Mouse (Mus musculus): ENCODE measurements around the gene Polr1e. TPM values are rescaled to one million over a fixed set of nuclear protein-coding genes. Genes with fewer than 3 reads are reported as not detected.
"Not testable (repeated sequence)": the region's sequence is repeated elsewhere in the genome, so short reads cannot be mapped to it uniquely, and the experiment has no call there.

Polr1e gene
- polyA plus RNA-seq, 1 experiment from 2014 or later: 59.8 TPM

- not testable (repeated sequence) for H3K9me3 ChIP-seq (replicated peaks; ENCODE audit: control insufficient read depth, low read length); H3K4me1 ChIP-seq (ENCODE audit: control insufficient read depth, insufficient read depth, low read length); H3K4me3 ChIP-seq (ENCODE audit: low read depth, low read length); H3K36me3 ChIP-seq (replicated peaks; ENCODE audit: control insufficient read depth, insufficient read depth, low read depth, low read length); H3K27me3 ChIP-seq (ENCODE audit: control insufficient read depth, insufficient read depth, low read length); ATAC-seq (replicated peaks; ENCODE audit: insufficient number of reproducible peaks, low FRiP score, low TSS enrichment, low read depth); H3K27ac ChIP-seq (replicated peaks; ENCODE audit: low read depth, low read length); H3K4me2 ChIP-seq (ENCODE audit: low read depth, low read length); DNase-seq (ENCODE audit: low spot score); H3K9ac ChIP-seq (replicated peaks; ENCODE audit: low read length)
- 88% methylated on average over 11 of the region's 11 CpGs for WGBS
These were observed 26.1 kb upstream of the Polr1e start for GRCm38 (mm10) chr4:44992330-44992729.

- 86% methylated on average over 13 of the region's 14 CpGs for WGBS
- H3K27ac ChIP-seq (replicated peaks; ENCODE audit: low read depth, low read length); DNase-seq (ENCODE audit: low spot score); H3K9ac ChIP-seq (replicated peaks; ENCODE audit: low read length); H3K9me3 ChIP-seq (replicated peaks; ENCODE audit: control insufficient read depth, low read length); H3K27me3 ChIP-seq (ENCODE audit: control insufficient read depth, insufficient read depth, low read length); H3K4me2 ChIP-seq (ENCODE audit: low read depth, low read length); H3K4me3 ChIP-seq (ENCODE audit: low read depth, low read length); H3K4me1 ChIP-seq (ENCODE audit: control insufficient read depth, insufficient read depth, low read length); ATAC-seq (replicated peaks; ENCODE audit: insufficient number of reproducible peaks, low FRiP score, low TSS enrichment, low read depth); H3K36me3 ChIP-seq (replicated peaks; ENCODE audit: control insufficient read depth, insufficient read depth, low read depth, low read length): not testable (repeated sequence)
These were observed 25.2 kb upstream of the Polr1e start for GRCm38 (mm10) chr4:44993179-44993578.

GRCm38 (mm10) chr4:44993847-44994246 lies 24.5 kb upstream of the Polr1e start:
- Histone ChIP-seq H3K36me3 (replicated peaks; ENCODE audit: control insufficient read depth, insufficient read depth, low read depth, low read length) (peaks cover 6% of the 10 kb centered on the region), H3K27me3 (ENCODE audit: control insufficient read depth, insufficient read depth, low read length) (no peaks in the 10 kb centered on the region), H3K4me1 (ENCODE audit: control insufficient read depth, insufficient read depth, low read length) (no peaks in the 10 kb centered on the region), H3K9me3 (replicated peaks; ENCODE audit: control insufficient read depth, low read length) (no peaks in the 10 kb centered on the region), H3K4me2 (ENCODE audit: low read depth, low read length) (no peak overlapping the region), H3K4me3 (ENCODE audit: low read depth, low read length) (no peak overlapping the region), H3K27ac (replicated peaks; ENCODE audit: low read depth, low read length) (no peak overlapping the region), H3K9ac (replicated peaks; ENCODE audit: low read length) (no peak overlapping the region)
- 87% methylated on average over 9 of the region's 9 CpGs for WGBS
- no peak for ATAC-seq (replicated peaks; ENCODE audit: insufficient number of reproducible peaks, low FRiP score, low TSS enrichment, low read depth)
- no peak for DNase-seq (ENCODE audit: low spot score)

GRCm38 (mm10) chr4:44994776-44995175 lies 23.6 kb upstream of the Polr1e start:
- DNase-seq (ENCODE audit: low spot score) (no peak), ATAC-seq (replicated peaks; ENCODE audit: insufficient number of reproducible peaks, low FRiP score, low TSS enrichment, low read depth) (no peak)
- peaks cover 6% of the 10 kb centered on the region for H3K36me3 ChIP-seq (replicated peaks; ENCODE audit: control insufficient read depth, insufficient read depth, low read depth, low read length)
- H3K4me3 ChIP-seq (ENCODE audit: low read depth, low read length): no peak overlapping the region
- H3K27me3 ChIP-seq (ENCODE audit: control insufficient read depth, insufficient read depth, low read length): no peaks in the 10 kb centered on the region
- no peak overlapping the region for H3K4me2 ChIP-seq (ENCODE audit: low read depth, low read length)
- H3K9me3 ChIP-seq (replicated peaks; ENCODE audit: control insufficient read depth, low read length): no peaks in the 10 kb centered on the region
- WGBS: 89% methylated on average over 18 of the region's 18 CpGs
- H3K9ac ChIP-seq (replicated peaks; ENCODE audit: low read length): no peak overlapping the region
- H3K4me1 ChIP-seq (ENCODE audit: control insufficient read depth, insufficient read depth, low read length): no peaks in the 10 kb centered on the region
- H3K27ac ChIP-seq (replicated peaks; ENCODE audit: low read depth, low read length): no peak overlapping the region

GRCm38 (mm10) chr4:44998071-44998470 lies 20.3 kb upstream of the Polr1e start:
- Histone ChIP-seq H3K27ac (replicated peaks; ENCODE audit: low read depth, low read length) (no peak overlapping the region), H3K4me3 (ENCODE audit: low read depth, low read length) (no peak overlapping the region), H3K4me2 (ENCODE audit: low read depth, low read length) (no peak overlapping the region), H3K9me3 (replicated peaks; ENCODE audit: control insufficient read depth, low read length) (no peaks in the 10 kb centered on the region), H3K4me1 (ENCODE audit: control insufficient read depth, insufficient read depth, low read length) (no peaks in the 10 kb centered on the region), H3K9ac (replicated peaks; ENCODE audit: low read length) (no peak overlapping the region), H3K27me3 (ENCODE audit: control insufficient read depth, insufficient read depth, low read length) (no peaks in the 10 kb centered on the region), H3K36me3 (replicated peaks; ENCODE audit: control insufficient read depth, insufficient read depth, low read depth, low read length) (no peaks in the 10 kb centered on the region; the same call in 1 of the 2 replicates)
- no peak for ATAC-seq (replicated peaks; ENCODE audit: insufficient number of reproducible peaks, low FRiP score, low TSS enrichment, low read depth)
- DNase-seq (ENCODE audit: low spot score): no peak
- 65% methylated on average over 3 of the region's 3 CpGs for WGBS

- DNase-seq (ENCODE audit: low spot score): no peak
- WGBS: 90% methylated on average over 6 of the region's 6 CpGs
These were observed 18.4 kb upstream of the Polr1e start for GRCm38 (mm10) chr4:45000001-45000400.

DNA sequence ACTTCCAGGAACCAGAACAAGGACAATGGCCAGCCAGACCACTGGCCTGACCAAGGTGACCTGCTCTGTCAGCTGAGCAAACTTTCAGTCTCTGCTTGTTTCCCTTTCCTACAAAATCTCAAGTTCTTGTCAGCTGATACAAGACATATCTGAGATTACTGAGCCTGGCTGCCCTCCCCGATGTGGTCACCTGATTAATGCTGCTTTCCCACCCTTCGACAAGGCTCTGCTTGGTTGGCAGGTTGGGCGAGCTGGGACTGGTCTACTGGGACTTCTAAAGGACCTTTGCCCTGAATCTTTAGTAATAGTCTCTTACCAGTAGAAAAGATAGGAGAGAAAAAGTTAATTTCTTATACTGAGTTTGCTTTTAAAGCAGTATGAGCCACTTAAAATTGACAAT lies 12.9 kb upstream of the Polr1e start:
- no peak overlapping the region for H3K27ac ChIP-seq (replicated peaks; ENCODE audit: low read depth, low read length)
- no peaks in the 10 kb centered on the region for H3K36me3 ChIP-seq (replicated peaks; ENCODE audit: control insufficient read depth, insufficient read depth, low read depth, low read length)
- H3K4me1 ChIP-seq (ENCODE audit: control insufficient read depth, insufficient read depth, low read length): no peaks in the 10 kb centered on the region
- DNase-seq (ENCODE audit: low spot score) (no peak), ATAC-seq (replicated peaks; ENCODE audit: insufficient number of reproducible peaks, low FRiP score, low TSS enrichment, low read depth) (no peak)
- H3K27me3 ChIP-seq (ENCODE audit: control insufficient read depth, insufficient read depth, low read length): no peaks in the 10 kb centered on the region
- H3K4me3 ChIP-seq (ENCODE audit: low read depth, low read length): no peak overlapping the region
- H3K9me3 ChIP-seq (replicated peaks; ENCODE audit: control insufficient read depth, low read length): no peaks in the 10 kb centered on the region
- H3K4me2 ChIP-seq (ENCODE audit: low read depth, low read length): no peak overlapping the region
- 83% methylated on average over 3 of the region's 3 CpGs for WGBS
- no peak overlapping the region for H3K9ac ChIP-seq (replicated peaks; ENCODE audit: low read length)

More at GRCm38 (mm10) chr4:45000001-45000400, 18.4 kb upstream of the Polr1e start:
- Histone ChIP-seq H3K9me3 (replicated peaks; ENCODE audit: control insufficient read depth, low read length) (no peaks in the 10 kb centered on the region), H3K27ac (replicated peaks; ENCODE audit: low read depth, low read length) (no peak overlapping the region), H3K4me3 (ENCODE audit: low read depth, low read length) (no peak overlapping the region), H3K36me3 (replicated peaks; ENCODE audit: control insufficient read depth, insufficient read depth, low read depth, low read length) (no peaks in the 10 kb centered on the region), H3K27me3 (ENCODE audit: control insufficient read depth, insufficient read depth, low read length) (no peaks in the 10 kb centered on the region), H3K9ac (replicated peaks; ENCODE audit: low read length) (no peak overlapping the region), H3K4me1 (ENCODE audit: control insufficient read depth, insufficient read depth, low read length) (no peaks in the 10 kb centered on the region), H3K4me2 (ENCODE audit: low read depth, low read length) (no peak overlapping the region)
- no peak for ATAC-seq (replicated peaks; ENCODE audit: insufficient number of reproducible peaks, low FRiP score, low TSS enrichment, low read depth)

DNA sequence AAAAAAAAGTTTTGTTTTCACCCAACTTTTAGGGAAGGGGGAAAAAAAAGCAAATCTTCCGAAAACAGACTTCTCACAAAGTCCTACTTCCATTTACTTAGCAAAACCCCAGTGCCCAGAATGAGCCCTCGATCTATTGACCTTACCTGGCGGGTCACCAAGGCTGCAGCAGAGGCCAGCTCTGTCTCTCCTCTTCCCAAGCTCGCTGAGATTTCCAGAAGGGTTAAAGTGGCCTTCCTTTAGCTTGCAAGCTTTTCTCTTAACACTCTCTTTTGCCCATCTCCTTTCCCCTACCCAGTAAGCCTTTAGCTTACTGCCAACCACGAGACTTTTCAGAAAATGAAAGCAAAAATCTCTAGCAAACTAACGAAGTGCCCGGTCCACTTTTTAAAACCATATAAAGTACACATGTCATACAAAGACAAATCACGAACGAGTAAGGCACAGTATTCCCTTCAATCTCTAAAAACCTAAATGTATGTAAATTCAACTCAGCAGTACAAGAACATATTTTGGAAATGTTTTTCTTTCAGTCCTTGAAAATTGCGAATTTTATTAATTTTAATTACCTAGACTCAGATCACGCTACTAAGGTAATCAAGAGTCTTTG lies 7.5 kb upstream of the Polr1e start:
- Histone ChIP-seq H3K4me2 (ENCODE audit: low read depth, low read length) (peak overlapping the region; percentile 53), H3K36me3 (replicated peaks; ENCODE audit: control insufficient read depth, insufficient read depth, low read depth, low read length) (no peaks in the 10 kb centered on the region), H3K9me3 (replicated peaks; ENCODE audit: control insufficient read depth, low read length) (no peaks in the 10 kb centered on the region), H3K4me1 (ENCODE audit: control insufficient read depth, insufficient read depth, low read length) (no peaks in the 10 kb centered on the region), H3K27me3 (ENCODE audit: control insufficient read depth, insufficient read depth, low read length) (no peaks in the 10 kb centered on the region), H3K27ac (replicated peaks; ENCODE audit: low read depth, low read length) (no peak overlapping the region), H3K4me3 (ENCODE audit: low read depth, low read length) (peak overlapping the region; percentile 70), H3K9ac (replicated peaks; ENCODE audit: low read length) (peak overlapping the region; percentile 86)
- 10% methylated on average over 11 of the region's 11 CpGs for WGBS
- ATAC-seq (replicated peaks; ENCODE audit: insufficient number of reproducible peaks, low FRiP score, low TSS enrichment, low read depth): no peak
- DNase-seq (ENCODE audit: low spot score): no peak
